Mouse (Mus musculus): Measurements from ENCODE around the gene Tmem151a.

Tmem151a gene

DNA sequence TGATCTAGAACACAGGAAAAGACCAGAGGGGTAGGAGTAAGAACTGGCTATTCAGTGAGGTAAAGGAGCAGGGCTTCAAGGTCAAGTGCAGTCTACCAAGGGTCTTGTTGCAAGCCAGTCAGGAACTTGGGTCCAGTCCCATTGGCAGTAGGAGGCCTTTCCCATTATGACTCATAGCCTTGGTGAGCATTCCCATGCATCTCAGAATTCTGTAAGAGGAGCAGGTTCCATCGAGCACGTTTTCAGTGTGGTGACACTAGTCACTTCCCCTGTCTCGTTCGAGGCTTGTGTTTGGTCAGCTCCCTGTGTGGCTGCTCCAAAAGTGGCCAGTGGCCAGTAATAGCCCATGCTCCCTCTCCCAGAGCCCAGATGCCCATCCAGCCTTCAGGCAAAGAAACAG is 39.8 kb downstream of the Tmem151a start:
- DNase-seq (ENCODE audit: low read depth, low spot score) = no peak

DNA sequence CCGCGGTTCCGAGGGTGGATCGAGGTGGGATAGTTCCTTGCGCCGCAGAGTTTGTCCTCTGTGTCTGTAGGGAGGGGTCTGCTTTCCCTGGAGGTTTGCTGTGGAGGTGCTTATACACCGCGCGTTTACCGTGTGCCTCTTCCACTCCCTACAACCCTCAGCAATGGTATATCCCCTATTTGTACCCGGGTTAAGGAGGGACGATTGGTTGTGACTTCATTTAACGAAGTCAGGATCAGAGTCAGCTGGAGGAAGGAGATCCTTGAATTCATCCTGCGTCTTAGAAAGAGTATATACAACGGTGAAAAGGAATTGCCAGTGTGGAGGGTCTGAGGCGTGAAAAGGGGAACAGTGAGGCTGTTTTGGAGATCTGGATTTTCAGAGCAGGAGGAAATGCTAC is 43.7 kb downstream of the Tmem151a start:
- DNase-seq (ENCODE audit: low read depth, low spot score) = no peak

DNA sequence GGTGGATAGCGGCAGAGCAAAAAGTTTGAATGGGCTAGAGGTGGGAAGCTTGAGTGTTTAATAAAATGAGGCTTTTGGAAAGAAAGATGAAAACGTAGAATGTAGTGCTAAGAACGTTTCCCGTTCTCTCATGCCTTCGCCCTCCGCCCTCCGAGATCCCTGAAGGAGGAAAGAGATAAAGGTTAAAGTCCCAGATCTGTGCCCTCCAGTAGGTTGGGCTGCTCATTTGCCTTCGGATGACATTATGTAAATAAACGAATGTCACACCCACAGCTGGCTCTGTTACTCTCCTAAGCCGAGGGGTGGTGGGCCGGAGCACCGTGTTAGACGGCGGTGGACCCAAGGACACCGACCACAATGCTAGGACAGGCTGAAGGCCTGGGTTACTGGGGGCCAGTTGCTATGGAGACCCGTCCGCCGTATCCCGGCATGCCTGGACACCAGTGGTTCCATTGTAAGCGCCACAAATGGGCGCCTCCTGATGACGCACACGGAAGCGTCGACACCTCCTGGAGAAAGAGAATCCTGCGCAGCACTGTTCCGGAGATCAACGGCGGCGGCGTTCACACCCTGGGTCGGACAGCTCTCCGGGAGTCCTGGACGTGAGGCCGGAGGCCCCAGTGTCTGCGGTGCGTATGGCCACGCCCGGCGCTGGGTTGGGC is 44.3 kb downstream of the Tmem151a start, which contains the start of gene Brms1:
Gene Brms1 (plus strand): TSS at position 493 of the 662 bp plus-strand sequence.
- DNase-seq (ENCODE audit: low read depth, low spot score) = peak; percentile 95

DNA sequence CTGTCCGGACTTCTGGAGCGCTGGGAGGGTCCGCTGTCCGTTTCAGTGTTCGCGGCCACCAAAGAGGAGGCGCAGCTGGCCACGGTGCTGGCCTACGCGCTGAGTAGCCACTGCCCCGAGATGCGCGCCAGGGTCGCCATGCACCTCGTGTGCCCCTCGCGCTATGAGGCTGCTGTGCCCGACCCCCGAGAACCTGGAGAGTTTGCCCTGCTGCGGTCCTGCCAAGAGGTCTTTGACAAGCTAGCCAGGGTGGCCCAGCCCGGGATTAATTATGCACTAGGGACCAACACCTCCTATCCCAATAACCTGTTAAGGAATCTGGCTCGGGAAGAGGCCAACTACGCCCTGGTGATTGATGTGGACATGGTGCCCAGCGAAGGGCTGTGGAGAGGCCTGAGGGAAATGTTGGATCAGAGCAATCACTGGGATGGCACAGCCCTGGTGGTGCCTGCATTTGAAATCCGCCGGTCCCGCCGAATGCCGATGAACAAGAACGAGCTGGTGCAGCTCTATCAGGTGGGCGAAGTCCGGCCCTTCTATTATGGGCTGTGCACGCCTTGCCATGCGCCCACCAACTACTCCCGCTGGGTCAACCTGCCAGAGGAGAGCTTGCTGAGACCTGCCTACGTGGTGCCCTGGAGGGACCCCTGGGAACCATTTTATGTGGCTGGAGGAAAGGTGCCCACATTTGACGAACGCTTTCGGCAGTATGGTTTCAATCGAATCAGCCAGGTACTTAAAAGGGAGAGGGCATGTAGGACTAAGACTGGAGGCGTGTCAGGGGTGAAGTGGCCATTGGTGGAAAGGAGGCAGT is 45.8 kb downstream of the Tmem151a start:
- DNase-seq (ENCODE audit: low read depth, low spot score) = no peak

DNA sequence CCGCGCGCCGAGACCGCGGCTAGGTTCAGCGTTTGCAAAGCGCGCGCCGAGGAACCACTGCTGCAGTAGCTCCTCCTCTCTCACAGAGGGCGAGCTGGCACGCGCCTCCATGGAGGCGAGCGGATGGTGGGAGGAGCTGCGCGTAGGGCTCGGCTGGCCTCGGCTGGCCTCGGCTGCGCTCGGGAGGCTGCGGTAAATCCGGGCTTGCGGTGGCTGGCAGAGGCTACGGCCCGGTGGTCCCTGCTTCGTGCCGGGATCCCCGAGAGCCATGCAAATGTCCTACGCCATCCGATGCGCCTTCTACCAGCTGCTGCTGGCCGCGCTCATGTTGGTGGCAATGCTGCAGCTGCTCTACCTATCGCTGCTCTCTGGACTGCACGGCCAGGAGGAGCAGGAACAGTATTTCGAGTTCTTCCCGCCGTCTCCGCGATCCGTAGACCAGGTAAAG is 46.6 kb downstream of the Tmem151a start, which contains the start of the genes B4gat1 and AC124502.3:
Gene B4gat1 (plus strand): TSS at position 118 of the 448 bp plus-strand sequence.
Gene AC124502.3 (plus strand): TSS at position 183 of the 448 bp plus-strand sequence.
- peak; percentile 82 for DNase-seq (ENCODE audit: low read depth, low spot score)

DNA sequence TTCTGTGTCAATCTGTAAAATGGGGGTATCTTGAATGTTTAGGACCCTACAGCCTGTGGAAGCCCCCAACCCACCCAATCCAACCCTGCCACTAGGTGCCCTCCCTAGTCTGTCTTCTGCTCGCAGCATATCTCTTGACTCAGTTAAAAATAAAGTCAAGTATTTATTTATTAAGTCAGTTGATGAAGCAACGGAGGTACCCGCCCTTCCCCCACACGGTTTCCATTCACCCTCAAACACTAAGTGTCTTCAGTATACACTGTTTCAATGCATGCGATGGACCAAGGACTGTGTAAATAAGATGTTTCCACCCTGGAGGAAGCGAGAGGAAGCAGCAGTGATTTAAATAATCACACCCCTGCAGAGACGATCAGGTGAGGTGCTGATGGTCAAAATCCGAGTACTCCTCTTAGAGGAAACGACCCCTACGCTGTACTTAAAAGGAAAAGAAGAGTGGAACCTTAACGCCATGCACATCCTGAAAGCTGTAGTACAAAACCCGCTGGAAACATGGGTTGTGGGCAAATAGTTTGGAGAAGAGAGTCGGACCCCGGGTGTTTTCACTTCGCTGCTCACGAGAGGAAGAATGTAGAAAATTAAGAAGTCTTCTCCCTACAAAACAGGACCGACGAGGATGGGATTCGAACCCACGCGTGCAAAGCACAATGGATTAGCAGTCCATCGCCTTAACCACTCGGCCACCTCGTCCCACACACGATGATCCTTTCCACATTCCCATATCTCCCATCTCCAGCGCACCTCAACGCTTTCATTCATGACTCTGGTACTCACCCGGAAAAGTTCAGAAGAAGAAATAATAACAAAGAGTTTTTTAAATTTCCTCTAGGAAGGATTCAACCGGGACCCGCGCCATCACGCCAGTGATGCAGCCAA is 47.4 kb downstream of the Tmem151a start:
- peak; percentile 73 for DNase-seq (ENCODE audit: low read depth, low spot score)

DNA sequence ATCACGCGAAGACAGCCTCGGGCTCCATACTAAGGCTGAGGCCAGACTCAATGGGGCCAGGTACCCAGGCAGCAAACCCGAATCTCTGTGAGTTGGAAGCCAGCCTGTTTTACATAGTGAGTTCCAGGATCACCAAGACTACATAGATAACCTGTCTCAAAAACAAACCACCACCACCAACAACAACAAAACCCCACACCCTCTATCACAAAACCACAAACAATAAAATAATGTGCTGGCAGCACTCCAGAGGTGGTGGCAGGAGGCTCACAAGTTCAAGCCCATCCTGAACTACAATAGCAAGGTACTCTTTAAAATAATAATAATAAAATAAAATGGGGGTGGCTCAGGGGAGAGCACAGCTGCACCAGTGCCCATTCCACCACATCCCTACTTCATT is 48.8 kb downstream of the Tmem151a start:
- no peak for DNase-seq (ENCODE audit: low read depth, low spot score)

DNA sequence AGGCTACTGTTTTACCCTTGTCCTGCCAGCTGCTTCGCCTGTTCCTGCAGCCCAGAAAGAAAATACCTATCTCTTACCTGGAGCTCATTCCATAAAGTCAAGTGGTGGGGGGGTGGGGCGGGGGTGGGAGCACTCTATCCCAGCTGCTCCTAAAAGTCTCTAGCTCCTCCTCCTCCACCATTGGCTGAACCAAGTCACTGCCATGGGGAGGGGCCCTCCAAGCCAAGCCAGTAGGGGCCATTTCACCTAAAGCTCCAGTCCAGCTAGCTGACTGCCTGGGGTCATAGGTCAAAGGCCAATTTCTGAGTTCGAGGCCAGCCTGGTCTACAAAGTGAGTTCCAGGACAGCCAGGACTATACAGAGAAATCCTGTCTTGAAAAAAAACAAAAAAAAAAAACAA is 52.6 kb downstream of the Tmem151a start:
- DNase-seq (ENCODE audit: low read depth, low spot score) = no peak

DNA sequence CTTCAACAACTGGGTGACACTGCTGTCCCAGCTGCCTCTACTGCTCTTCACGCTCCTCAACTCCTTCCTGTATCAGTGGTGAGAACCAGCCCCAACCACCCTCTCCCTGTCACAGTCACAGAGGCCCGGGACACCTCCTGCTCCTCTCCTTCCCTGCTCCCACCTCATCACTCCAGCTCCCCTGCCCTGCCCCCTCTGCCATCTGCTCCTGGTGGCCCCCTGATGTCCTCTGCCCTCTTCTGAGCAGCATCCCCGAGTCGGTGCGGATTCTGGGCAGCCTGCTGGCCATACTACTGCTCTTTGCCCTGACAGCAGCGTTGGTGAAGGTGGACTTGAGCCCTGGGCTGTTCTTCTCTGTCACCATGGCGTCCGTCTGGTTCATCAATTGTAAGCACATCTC is 59.2 kb downstream of the Tmem151a start:
- no peak for DNase-seq (ENCODE audit: low read depth, low spot score)

DNA sequence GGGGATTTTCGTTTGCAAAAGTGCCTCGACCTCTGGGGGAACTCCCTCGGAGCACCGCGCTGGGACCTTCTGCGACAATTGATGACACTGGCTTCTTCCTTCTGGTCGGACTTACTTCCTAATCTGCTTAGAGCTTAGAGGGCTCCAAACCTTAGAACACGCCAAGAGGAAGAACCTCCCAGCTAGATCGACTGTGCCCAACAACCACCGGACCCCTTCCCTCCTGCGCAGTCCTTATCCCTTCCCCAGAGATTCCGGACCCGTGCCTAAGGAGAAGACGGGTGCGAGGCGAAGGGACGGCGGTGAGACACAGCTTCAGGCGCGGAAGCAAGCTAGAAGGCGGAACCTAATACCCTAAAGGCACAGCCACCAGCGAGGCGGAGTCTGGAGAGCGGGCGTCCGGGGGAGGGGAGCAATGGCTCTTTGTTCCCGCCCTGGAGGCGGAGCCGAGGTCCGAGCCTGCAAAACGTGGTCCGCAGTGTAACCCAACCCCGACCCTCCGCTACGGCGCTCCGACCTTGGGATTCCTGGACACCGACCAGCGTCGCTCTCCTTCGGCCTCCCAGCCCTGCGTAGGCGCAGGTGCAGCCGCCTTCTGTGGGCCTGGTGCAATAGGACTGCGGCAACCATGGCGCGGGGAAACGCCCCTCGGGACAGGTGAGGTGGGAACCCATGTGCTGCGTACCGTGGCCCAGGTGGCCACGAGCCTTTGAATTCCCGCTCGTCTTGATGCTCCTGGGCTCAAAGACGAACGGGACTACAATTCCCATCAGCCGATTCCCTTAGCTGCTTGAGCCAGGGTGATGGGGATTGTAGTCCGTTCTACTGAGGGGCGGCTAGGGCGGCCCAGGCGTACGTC is 61.5 kb downstream of the Tmem151a start, which contains the start of gene Slc29a2:
Gene Slc29a2 (plus strand): TSS at position 240 of the 859 bp plus-strand sequence.
- peak; percentile 82 for DNase-seq (ENCODE audit: low read depth, low spot score)

DNA sequence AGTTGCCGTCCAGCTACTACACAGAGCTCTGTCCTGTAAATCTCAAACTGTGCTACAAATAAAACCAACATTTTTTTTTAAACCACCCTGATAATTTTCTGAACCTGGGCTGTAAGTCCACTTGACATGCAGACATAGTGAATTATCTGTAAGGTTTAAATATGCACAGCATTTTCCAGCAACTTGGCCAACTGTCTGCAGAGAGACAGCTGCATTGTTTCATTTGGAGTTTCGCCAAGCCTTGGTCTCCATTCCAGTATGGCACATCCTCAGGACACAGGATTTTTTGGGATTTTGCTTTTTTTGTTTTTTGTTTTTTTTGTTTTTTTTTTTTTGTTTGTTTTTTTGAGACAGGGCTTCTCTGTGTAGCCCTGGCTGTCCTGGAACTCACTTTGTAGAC is 63.9 kb downstream of the Tmem151a start:
- DNase-seq (ENCODE audit: low read depth, low spot score) = no peak
